Mouse (Mus musculus): ENCODE measurements around the gene Cfi. TPM values are rescaled to one million over a fixed set of nuclear protein-coding genes. Genes with fewer than 3 reads are reported as not detected.

Gene Cfi
- polyA plus RNA-seq (2015; fragmentation: Nextera tagmentation; extraction: Ambion mirVana), result 444 and 454 TPM in 2 replicates

DNA sequence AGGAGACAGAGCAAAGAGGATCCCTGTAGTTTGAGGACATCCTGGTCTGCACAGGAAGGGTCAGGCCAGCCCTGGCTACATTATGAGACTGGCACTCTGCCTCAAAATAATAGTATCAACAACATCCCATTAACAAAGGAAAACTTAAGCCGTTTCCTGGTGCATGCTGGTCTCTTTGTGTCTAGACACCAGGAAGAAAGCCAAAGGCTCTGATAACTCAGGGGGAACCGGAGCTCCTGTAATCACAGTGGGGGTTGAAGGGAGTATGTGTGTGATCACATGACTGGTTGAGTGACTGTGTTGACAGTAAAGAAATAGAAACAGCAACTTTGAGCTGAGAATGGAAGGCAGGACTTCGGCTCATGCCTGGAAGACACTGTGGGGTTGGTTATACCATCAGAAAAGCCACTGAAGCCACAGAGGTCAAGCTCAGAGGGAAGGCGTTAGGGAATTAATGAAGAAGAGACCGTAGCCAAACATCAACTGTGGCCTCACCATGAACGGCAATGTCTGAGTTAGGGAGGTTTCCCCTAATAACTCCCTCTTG is at the start of gene Cfi:
TSS of gene Cfi (plus strand) at position 497 of the 547 bp plus-strand sequence.
- Histone ChIP-seq H3K4me2 (ENCODE audit: low read depth, low read length) (peak within 1 kb of the TSS; percentile 63), H3K27me3 (ENCODE audit: insufficient read depth, low read length) (no peaks in the 10 kb centered on the region), H3K27ac (ENCODE audit: low read depth) (peak within 1 kb of the TSS; percentile 89), H3K9me3 (ENCODE audit: low read length) (no peaks in the 10 kb centered on the region), H3K9ac (replicated peaks) (peak within 1 kb of the TSS; percentile 33), H3K4me3 (ENCODE audit: low read depth, low read length) (peak within 1 kb of the TSS; percentile 41), H3K4me1 (ENCODE audit: insufficient read depth) (peaks cover 21% of the 10 kb centered on the region), H3K36me3 (replicated peaks; ENCODE audit: insufficient read depth, low read length) (no peaks in the 10 kb centered on the region)
- WGBS (ENCODE audit: insufficient replicate concordance), result 38% methylated on average over 6 of the region's 6 CpGs
- no peak for ATAC-seq
- TF ChIP-seq CTCF (IDR thresholded peaks at IDR 0.05; ENCODE audit: low read depth) (no peak), EP300 (IDR thresholded peaks at IDR 0.05; ENCODE audit: low read depth) (no peak)
- DNase-seq, result no peak

DNA sequence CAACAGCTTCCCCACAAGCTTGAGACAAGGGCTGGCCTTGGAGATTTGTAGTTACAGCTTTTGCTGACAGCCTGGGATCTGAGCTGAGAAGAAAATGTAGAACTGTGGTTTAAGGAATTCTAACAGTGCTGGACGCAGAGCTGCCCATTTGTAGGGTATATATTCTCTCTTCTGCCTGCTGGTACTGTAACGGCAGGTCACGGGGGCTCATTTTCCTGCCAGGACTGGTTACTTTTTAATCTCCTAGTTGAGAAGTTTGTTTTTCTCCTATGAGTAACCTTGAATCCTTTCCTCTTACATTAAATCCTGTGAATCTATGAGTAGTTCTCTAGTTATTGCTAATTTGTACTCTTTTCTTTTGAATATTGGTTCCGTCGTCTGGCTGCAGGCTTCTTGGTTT is 41.9 kb upstream of the Cfi start:
- H3K9me3 ChIP-seq (ENCODE audit: low read length), result no peaks in the 10 kb centered on the region
- WGBS (ENCODE audit: insufficient replicate concordance), result 82% methylated on average over 5 of the region's 5 CpGs
- H3K4me2 ChIP-seq (ENCODE audit: low read depth, low read length), result no peak overlapping the region
- H3K9ac ChIP-seq (replicated peaks), result no peak overlapping the region
- no peak for ATAC-seq
- no peaks in the 10 kb centered on the region for H3K4me1 ChIP-seq (ENCODE audit: insufficient read depth)
- no peak overlapping the region for H3K4me3 ChIP-seq (ENCODE audit: low read depth, low read length)
- no peaks in the 10 kb centered on the region for H3K27me3 ChIP-seq (ENCODE audit: insufficient read depth, low read length)
- TF ChIP-seq EP300 (IDR thresholded peaks at IDR 0.05; ENCODE audit: low read depth) (no peak), CTCF (IDR thresholded peaks at IDR 0.05; ENCODE audit: low read depth) (no peak)
- H3K36me3 ChIP-seq (replicated peaks; ENCODE audit: insufficient read depth, low read length), result no peaks in the 10 kb centered on the region
- DNase-seq, result no peak
- no peak overlapping the region for H3K27ac ChIP-seq (ENCODE audit: low read depth)

DNA sequence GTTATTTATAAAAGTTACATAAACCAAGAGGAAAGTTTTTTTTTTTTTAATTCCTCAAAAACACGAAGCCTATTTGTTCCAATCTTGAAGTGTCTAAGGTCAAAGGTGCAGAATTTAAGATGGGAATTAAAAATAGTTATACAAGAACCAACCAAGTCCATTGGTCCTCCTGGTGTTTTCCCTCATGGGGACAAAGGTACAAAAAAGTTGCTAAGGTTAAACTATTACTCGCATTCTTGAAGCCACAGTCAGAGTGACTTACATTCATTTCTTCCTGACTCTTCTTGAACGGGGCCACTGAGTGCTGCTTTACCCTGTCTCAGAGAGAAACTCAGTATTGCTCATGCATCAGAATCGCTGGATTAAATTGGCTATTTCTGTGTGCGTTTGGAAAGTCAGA is 38.3 kb upstream of the Cfi start:
- H3K9me3 ChIP-seq (ENCODE audit: low read length), result no peaks in the 10 kb centered on the region
- no peak overlapping the region for H3K4me2 ChIP-seq (ENCODE audit: low read depth, low read length)
- ATAC-seq (no peak), DNase-seq (no peak)
- WGBS (ENCODE audit: insufficient replicate concordance), result 71% methylated on average over 5 of the region's 5 CpGs
- H3K4me3 ChIP-seq (ENCODE audit: low read depth, low read length), result no peak overlapping the region
- no peaks in the 10 kb centered on the region for H3K27me3 ChIP-seq (ENCODE audit: insufficient read depth, low read length)
- H3K4me1 ChIP-seq (ENCODE audit: insufficient read depth), result no peaks in the 10 kb centered on the region
- no peak for TF ChIP-seq CTCF (IDR thresholded peaks at IDR 0.05; ENCODE audit: low read depth)
- TF ChIP-seq EP300 (IDR thresholded peaks at IDR 0.05; ENCODE audit: low read depth), result no peak
- no peaks in the 10 kb centered on the region for H3K36me3 ChIP-seq (replicated peaks; ENCODE audit: insufficient read depth, low read length)
- no peak overlapping the region for H3K27ac ChIP-seq (ENCODE audit: low read depth)
- no peak overlapping the region for H3K9ac ChIP-seq (replicated peaks)

DNA sequence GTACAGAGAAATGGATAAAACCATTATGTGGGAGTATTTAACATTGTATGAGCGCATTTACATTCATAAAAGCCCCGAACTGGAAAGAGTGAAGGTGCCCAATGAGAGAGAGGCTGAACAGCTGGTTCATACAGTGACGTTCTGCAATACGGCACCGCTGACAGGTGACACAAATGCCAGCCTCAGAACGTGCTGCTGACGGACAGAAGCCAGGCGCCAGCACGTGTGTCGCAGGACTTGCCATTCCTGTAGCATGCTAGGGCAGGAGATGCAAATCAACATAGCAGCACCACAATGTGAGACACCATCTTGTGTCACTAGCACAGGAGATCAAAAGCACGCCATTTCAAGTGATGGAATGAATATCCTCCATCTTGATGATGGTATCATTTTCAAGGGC is 37.1 kb upstream of the Cfi start:
- H3K36me3 ChIP-seq (replicated peaks; ENCODE audit: insufficient read depth, low read length), result no peaks in the 10 kb centered on the region
- no peaks in the 10 kb centered on the region for H3K9me3 ChIP-seq (ENCODE audit: low read length)
- 80% methylated on average over 11 of the region's 11 CpGs for WGBS (ENCODE audit: insufficient replicate concordance)
- no peak for DNase-seq
- no peaks in the 10 kb centered on the region for H3K27me3 ChIP-seq (ENCODE audit: insufficient read depth, low read length)
- H3K4me1 ChIP-seq (ENCODE audit: insufficient read depth), result no peaks in the 10 kb centered on the region
- no peak overlapping the region for H3K4me2 ChIP-seq (ENCODE audit: low read depth, low read length)
- H3K27ac ChIP-seq (ENCODE audit: low read depth), result no peak overlapping the region
- no peak overlapping the region for H3K4me3 ChIP-seq (ENCODE audit: low read depth, low read length)
- TF ChIP-seq CTCF (IDR thresholded peaks at IDR 0.05; ENCODE audit: low read depth) (no peak), EP300 (IDR thresholded peaks at IDR 0.05; ENCODE audit: low read depth) (no peak)
- H3K9ac ChIP-seq (replicated peaks), result no peak overlapping the region
- ATAC-seq, result no peak

DNA sequence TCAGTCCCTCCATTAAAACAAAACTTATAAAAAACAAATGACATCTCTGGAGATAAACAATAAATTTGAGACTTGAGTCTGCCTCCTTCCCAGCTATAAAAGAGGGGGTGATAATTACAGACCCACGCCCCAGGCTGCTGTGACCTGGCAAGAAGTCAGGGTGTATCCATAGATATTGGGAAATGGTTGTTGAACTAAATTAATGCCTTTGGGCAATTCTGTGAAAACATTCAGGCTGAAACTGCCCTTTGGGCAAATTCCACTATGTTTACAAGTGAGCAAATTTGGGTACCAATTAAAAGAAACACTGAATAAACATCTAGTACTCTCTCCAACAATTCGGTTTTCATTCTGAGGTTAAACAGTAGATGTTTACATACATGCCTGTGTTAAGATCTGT is 36.7 kb upstream of the Cfi start:
- DNase-seq, result no peak
- 65% methylated on average over 2 of the region's 2 CpGs for WGBS (ENCODE audit: insufficient replicate concordance)
- no peak for ATAC-seq
- Histone ChIP-seq H3K4me2 (ENCODE audit: low read depth, low read length) (no peak overlapping the region), H3K4me3 (ENCODE audit: low read depth, low read length) (no peak overlapping the region), H3K4me1 (ENCODE audit: insufficient read depth) (no peaks in the 10 kb centered on the region), H3K36me3 (replicated peaks; ENCODE audit: insufficient read depth, low read length) (no peaks in the 10 kb centered on the region), H3K27ac (ENCODE audit: low read depth) (no peak overlapping the region), H3K27me3 (ENCODE audit: insufficient read depth, low read length) (no peaks in the 10 kb centered on the region), H3K9me3 (ENCODE audit: low read length) (no peaks in the 10 kb centered on the region), H3K9ac (replicated peaks) (no peak overlapping the region)
- TF ChIP-seq EP300 (IDR thresholded peaks at IDR 0.05; ENCODE audit: low read depth) (no peak), CTCF (IDR thresholded peaks at IDR 0.05; ENCODE audit: low read depth) (no peak)

DNA sequence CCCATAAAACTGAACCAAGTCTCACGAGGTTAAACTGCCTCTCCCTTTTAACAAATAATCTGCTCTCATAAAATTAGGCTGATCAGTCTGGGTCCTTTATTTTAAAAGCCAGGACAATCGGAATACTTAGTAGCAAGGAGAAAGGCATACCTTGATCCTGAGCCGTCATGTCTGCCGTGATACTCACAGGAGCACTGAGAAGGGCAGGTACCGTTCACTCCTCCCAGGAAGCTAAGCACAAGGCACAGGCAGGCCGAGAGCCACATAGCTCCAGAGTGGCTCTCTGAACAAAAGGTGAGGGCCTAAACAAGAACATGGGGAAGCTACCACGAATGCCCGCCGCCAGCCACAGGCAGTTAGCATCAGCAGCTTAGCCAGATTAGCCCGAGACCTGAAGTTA is 31.9 kb upstream of the Cfi start, which contains the start of gene Lrit3:
TSS of gene Lrit3 (minus strand) at position 266 of the 400 bp plus-strand sequence.
- WGBS (ENCODE audit: insufficient replicate concordance), result 76% methylated on average over 10 of the region's 10 CpGs
- TF ChIP-seq EP300 (IDR thresholded peaks at IDR 0.05; ENCODE audit: low read depth) (no peak), CTCF (IDR thresholded peaks at IDR 0.05; ENCODE audit: low read depth) (no peak)
- H3K9ac ChIP-seq (replicated peaks), result no peak within 1 kb of the TSS
- ATAC-seq (no peak), DNase-seq (no peak)
- no peaks in the 10 kb centered on the region for H3K36me3 ChIP-seq (replicated peaks; ENCODE audit: insufficient read depth, low read length)
- H3K27me3 ChIP-seq (ENCODE audit: insufficient read depth, low read length), result no peaks in the 10 kb centered on the region
- no peaks in the 10 kb centered on the region for H3K4me1 ChIP-seq (ENCODE audit: insufficient read depth)
- H3K4me2 ChIP-seq (ENCODE audit: low read depth, low read length), result no peak within 1 kb of the TSS
- H3K27ac ChIP-seq (ENCODE audit: low read depth), result no peak within 1 kb of the TSS
- H3K4me3 ChIP-seq (ENCODE audit: low read depth, low read length), result no peak within 1 kb of the TSS
- no peaks in the 10 kb centered on the region for H3K9me3 ChIP-seq (ENCODE audit: low read length)

All from liver, postnatal 0 days (tissue).